Mouse (Mus musculus): Measurements from ENCODE around the gene Cd96.

Cd96 gene

DNA sequence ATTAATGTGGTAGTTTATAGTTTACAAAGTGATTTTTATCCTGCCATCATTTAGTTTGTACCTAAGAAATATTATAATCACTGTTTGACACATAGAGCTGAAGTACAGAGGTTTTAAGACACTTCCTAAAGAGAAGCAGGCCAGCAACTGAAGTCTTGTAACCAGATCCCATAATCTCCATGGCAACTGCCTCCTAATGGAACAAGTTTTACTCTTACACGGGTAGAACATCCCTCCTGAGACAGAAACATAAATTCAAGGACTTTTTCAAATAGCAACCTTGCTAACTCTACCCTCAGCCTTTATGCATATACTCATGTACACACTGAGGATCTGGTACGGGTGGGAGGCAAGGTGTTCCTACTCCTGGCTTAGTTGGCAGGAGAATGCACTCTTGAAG is 83.8 kb downstream of the Cd96 start:
- DNase-seq (ENCODE audit: low spot score), result no peak

GRCm38 (mm10) chr16:46033896-46034295 is 86.2 kb downstream of the Cd96 start:
- DNase-seq (ENCODE audit: low spot score), result no peak

GRCm38 (mm10) chr16:46022958-46023491 is 97.0 kb downstream of the Cd96 start:
- DNase-seq (ENCODE audit: low spot score), result no peak

- DNase-seq (ENCODE audit: low spot score), result peak; percentile 45
Measured at GRCm38 (mm10) chr16:46022189-46022928, 97.7 kb downstream of the Cd96 start.

DNA sequence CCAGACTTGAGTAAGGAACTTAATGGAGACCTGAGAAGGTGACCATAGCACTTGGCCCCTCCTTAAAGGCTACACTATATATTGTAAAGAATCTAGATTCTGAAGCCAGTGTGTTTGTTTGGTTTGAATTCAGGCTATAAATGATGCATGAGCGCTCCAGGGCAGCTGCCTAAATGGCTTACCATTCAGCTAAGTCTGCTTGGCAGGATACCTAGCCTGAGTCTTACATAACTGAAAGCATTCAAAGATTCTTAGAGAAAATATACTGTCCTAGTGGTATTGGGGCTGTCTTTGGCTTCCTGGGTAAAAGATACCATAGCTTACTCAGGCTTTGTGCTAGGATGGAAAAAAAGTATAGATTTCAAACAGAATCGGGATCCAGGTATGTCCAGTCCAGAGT is 98.7 kb downstream of the Cd96 start:
- DNase-seq (ENCODE audit: low spot score), result no peak

GRCm38 (mm10) chr16:46020396-46020795 is 99.7 kb downstream of the Cd96 start:
- DNase-seq (ENCODE audit: low spot score), result no peak

- no peak for DNase-seq (ENCODE audit: low spot score)
Measured at GRCm38 (mm10) chr16:46019799-46020198, 100.3 kb downstream of the Cd96 start.

- DNase-seq (ENCODE audit: low spot score), result no peak
Measured at GRCm38 (mm10) chr16:46019359-46019758, 100.7 kb downstream of the Cd96 start.

DNA sequence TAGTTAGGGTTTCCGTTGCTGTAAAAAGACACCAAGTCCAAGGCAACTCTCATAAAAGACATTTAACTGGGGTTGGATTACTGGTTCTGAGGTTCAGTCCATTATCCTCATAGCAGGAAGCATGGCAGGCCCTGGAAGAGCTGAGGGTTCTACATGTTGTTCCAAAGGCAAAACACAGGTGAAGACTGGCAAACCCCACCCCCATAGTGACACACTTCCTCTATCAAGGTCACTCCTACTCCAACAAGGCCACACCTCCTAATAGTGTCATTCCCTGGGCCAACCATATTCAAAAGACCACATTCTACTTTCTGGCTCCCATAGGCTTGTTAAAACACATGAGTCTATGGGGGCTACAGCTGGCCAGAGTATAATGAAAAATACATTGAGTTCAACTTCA is 108.4 kb downstream of the Cd96 start:
- DNase-seq (ENCODE audit: low spot score), result no peak

- no peak for DNase-seq (ENCODE audit: low spot score)
Measured at GRCm38 (mm10) chr16:46010906-46011220, 109.2 kb downstream of the Cd96 start.

DNA sequence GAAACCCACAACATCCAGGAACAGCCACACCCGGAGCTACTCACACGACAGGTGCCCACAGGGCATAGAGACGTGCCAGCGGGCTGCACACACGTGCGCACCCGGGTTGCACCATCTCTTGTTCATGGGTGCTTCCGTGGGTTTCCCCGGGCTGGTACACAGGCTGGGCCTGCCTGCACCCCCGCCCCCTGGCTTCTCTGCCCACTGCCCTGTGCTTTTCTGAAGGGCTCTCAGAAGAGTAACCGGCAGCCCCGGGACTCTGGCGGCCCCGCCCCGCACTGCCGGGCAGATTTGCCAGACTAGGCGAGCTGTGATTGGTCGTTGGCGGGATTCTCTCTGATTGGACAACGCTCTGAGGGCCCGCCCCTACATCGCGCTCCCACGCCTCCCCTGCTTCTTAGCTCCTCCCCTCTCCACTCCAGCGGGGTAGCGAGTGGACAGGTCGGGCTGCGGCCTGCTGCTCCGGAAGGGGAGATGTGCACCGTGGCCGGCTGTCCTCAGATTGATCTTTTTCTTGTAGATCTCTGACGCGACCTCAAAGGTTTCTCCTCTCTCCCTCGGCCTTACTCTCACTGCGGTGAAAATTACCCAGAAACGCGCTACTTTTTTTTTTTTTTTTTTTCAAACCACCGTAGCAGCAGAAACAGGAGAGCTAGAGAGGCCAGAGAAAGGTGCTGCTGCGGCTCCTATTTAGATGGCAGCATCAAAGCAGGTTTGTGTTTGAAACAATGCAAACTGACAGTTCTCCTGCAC is 109.7 kb downstream of the Cd96 start, which contains the start of gene Plcxd2:
TSS of gene Plcxd2 (minus strand) at position 66 of the 753 bp plus-strand sequence.
- peak; percentile 93 for DNase-seq (ENCODE audit: low spot score)

GRCm38 (mm10) chr16:46009717-46010116 is 110.3 kb downstream of the Cd96 start:
- DNase-seq (ENCODE audit: low spot score), result no peak

GRCm38 (mm10) chr16:46008766-46009165 is 111.3 kb downstream of the Cd96 start:
- DNase-seq (ENCODE audit: low spot score), result no peak

DNA sequence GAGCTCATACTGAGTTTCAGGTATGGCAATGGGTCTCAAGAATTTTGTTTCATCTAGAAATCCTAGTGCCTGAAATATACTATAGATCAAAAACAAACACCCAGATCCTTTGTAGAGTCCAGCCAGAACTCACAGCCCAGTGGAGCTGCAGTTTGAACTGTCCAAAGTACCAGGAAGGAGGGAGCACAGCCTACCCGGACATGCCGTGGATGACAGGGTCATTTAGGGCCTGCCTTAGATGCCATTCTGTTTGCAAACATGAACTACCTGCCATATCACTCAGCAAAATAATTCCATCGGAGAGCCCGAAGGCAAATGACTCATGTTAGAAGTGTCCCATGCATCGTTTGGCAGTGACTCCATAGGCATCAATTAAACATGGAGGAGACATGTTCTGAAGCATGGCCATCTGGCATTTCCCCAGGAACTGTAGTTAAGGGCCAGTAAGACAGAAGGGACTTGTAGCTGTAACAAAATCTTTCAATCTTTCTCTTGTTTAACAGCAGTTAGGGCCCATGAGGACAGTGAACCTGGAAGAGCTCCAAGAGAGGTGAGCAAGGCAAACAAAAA is 111.9 kb downstream of the Cd96 start:
- no peak for DNase-seq (ENCODE audit: low spot score)

DNA sequence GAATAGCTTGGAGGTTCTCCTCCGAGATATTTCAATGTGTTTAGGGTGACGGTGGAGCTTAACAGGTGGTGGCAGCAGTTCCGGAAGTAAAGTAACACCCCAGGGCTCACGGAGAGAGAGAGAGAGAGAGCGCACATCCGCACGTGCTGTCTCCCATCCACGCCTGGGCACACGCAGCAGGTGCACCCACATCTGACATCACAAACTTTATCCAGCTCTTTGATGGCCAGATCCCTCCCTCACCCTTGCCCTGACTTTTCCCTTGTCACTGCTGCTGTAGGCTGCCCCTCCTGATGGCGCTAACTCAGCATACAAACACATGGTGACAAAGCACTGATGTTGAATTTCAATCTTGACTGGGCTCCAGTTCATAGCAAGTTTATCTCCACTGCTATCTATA is 113.8 kb downstream of the Cd96 start:
- no peak for DNase-seq (ENCODE audit: low spot score)

DNA sequence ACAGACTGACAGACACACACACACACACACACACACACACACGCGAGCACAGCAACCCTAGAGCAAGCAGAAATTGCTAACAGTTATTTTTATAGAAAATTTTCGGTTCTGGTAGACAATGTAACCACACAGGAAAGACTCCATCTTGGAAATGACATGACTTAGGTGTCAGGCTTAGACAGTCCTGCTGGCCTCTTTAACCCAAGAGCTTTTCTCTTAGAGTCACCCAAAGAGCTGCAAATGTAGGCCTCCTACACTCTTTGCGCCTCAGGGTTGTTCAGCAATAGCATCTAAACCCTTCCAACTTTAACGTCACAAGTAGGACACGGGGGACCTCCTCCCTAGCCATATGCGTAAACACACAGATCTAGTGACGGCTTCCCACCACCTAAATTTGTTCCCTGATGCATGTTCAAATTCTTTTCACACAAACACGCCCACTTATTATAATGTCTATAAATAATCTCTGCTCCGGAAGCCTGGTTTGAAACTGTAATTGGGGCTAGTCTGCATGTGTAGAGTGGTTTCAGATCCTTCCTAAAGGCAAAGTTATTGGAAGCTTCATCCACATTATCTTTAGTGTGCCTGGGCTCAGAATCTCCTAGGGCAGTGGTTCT is 118.4 kb downstream of the Cd96 start:
- no peak for DNase-seq (ENCODE audit: low spot score)

DNA sequence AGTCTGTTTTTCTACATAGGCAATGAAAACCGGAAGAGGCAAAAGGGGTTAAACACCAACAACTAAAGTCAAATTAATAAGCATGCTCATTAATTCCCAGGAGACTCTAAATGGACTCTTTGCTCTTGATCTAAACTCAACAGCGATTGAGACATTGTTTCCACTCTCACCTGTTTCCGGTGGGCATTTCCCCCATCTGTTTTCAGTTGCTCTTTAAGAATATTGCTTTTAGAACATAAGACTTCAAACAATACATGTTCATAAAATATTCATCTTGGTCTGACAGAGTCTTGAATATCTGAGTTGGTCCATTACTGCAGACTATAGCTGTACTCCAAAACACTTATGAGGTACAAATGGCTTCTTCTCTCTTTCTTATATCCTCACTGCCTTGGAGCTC is 119.1 kb downstream of the Cd96 start:
- DNase-seq (ENCODE audit: low spot score), result no peak

- no peak for DNase-seq (ENCODE audit: low spot score)
Measured at GRCm38 (mm10) chr16:45999374-46000191, 120.5 kb downstream of the Cd96 start.

GRCm38 (mm10) chr16:45998231-45998630 is 121.8 kb downstream of the Cd96 start:
- DNase-seq (ENCODE audit: low spot score), result no peak

- DNase-seq (ENCODE audit: low spot score), result no peak
Measured at GRCm38 (mm10) chr16:45990901-45991676, 129.0 kb downstream of the Cd96 start.

- DNase-seq (ENCODE audit: low spot score), result no peak
Measured at GRCm38 (mm10) chr16:45986236-45986635, 133.8 kb downstream of the Cd96 start.

All from ovary, postnatal 36 days (tissue).